Mouse (Mus musculus) hindbrain, embryonic 12.5 days (tissue): ENCODE data around the gene Gm10639. TPM values are rescaled to one million over a fixed set of nuclear protein-coding genes. Genes with fewer than 3 reads are reported as not detected.
"Not testable (repeated sequence)": the region's sequence is repeated elsewhere in the genome, so short reads cannot be mapped to it uniquely, and the experiment has no call there.

Source experiments
- ATAC-seq: fragments of 200-750 bp; cut with Nextera tagmentation; 2 replicates; pipeline ENCODE4 v1.8.0; 2017; ENCODE audit warnings: moderate TSS enrichment; ENCODE audit not compliant: low FRiP score
- H3K27ac ChIP-seq: fragments of 300-500 bp; sonication (generic); 2 replicates; pipeline ENCODE4 v1.5.1; 2016; ENCODE audit warnings: mild to moderate bottlenecking
- H3K27me3 ChIP-seq: fragments of 300-500 bp; sonication (generic); 2 replicates; pipeline ENCODE4 v1.6.1; 2016; ENCODE audit warnings: mild to moderate bottlenecking
- H3K36me3 ChIP-seq: fragments of 300-500 bp; sonication (generic); 2 replicates; pipeline ENCODE4 v1.6.1; 2016; ENCODE audit warnings: mild to moderate bottlenecking
- H3K4me1 ChIP-seq: fragments of 300-500 bp; sonication (generic); 2 replicates; pipeline ENCODE4 v1.6.1; 2016
- H3K4me2 ChIP-seq: fragments of 300-500 bp; sonication (generic); replicated peaks from 2 replicates; pipeline ENCODE4 v1.6.1; 2016; ENCODE audit warnings: mild to moderate bottlenecking
- H3K4me3 ChIP-seq: fragments of 300-500 bp; sonication (generic); 2 replicates; pipeline ENCODE4 v1.5.1; 2016; ENCODE audit warnings: mild to moderate bottlenecking
- H3K9ac ChIP-seq: fragments of 300-500 bp; sonication (generic); 2 replicates; pipeline ENCODE4 v1.6.1; 2016; ENCODE audit warnings: mild to moderate bottlenecking, moderate library complexity
- H3K9me3 ChIP-seq: fragments of 300-500 bp; sonication (generic); replicated peaks from 2 replicates; pipeline ENCODE4 v1.6.1; 2016; ENCODE audit warnings: mild to moderate bottlenecking
- WGBS: fragments of 180-500 bp; shearing (Covaris S2); methylation state at CpG from one replicate; pipeline ENCODE4 v1.1.7; 2016; 5-methylcytosine and 5-hydroxymethylcytosine counted together
- polyA plus RNA-seq: library from polyadenylated mRNA; unstranded; fragments of >200 nt; fragmentation: Nextera tagmentation; extraction: Ambion mirVana; gene quantifications from 2 replicates; pipeline ENCODE4 v1.2.1, GENCODE M21; 2016

Gene Gm10639
- polyA plus RNA-seq: not detected in 2 replicates

GRCm38 (mm10) chr9:78289723-78290122, at the start of gene Gm10639:
Gene Gm10639, plus strand, starts transcription at chr9:78289923.
- 91% methylated on average over 3 of the region's 3 CpGs for WGBS
- not testable (repeated sequence) for H3K9ac ChIP-seq, H3K4me2 ChIP-seq, H3K27ac ChIP-seq, ATAC-seq, H3K4me1 ChIP-seq, H3K4me3 ChIP-seq, H3K27me3 ChIP-seq, H3K36me3 ChIP-seq, H3K9me3 ChIP-seq

GRCm38 (mm10) chr9:78255683-78256470, 33.8 kb upstream of the Gm10639 start:
- H3K9me3 ChIP-seq, H3K9ac ChIP-seq, H3K4me3 ChIP-seq, H3K27me3 ChIP-seq, H3K4me2 ChIP-seq, H3K36me3 ChIP-seq, ATAC-seq, H3K27ac ChIP-seq, H3K4me1 ChIP-seq: not testable (repeated sequence)
- WGBS: 78% methylated on average over 4 of the region's 4 CpGs

GRCm38 (mm10) chr9:78256914-78257313, 32.8 kb upstream of the Gm10639 start, which contains the start of gene Gm3776:
Gene Gm3776, plus strand, starts transcription at chr9:78257129.
- H3K4me2 ChIP-seq, H3K4me1 ChIP-seq, H3K4me3 ChIP-seq, H3K9ac ChIP-seq, H3K27me3 ChIP-seq, H3K36me3 ChIP-seq, H3K9me3 ChIP-seq, H3K27ac ChIP-seq, ATAC-seq: not testable (repeated sequence)
- whole genome bisulfite sequencing: 83% methylated on average over 1 of the region's 3 CpGs

- H3K9ac ChIP-seq, H3K27me3 ChIP-seq, H3K4me1 ChIP-seq, H3K27ac ChIP-seq, H3K9me3 ChIP-seq, H3K4me2 ChIP-seq, H3K4me3 ChIP-seq, H3K36me3 ChIP-seq: not testable (repeated sequence)
- peak; percentile 48 for ATAC-seq
- WGBS: 0% methylated on average over 1 of the region's 6 CpGs
Measured at GRCm38 (mm10) chr9:78259688-78260087, 30.0 kb upstream of the Gm10639 start.

GRCm38 (mm10) chr9:78270945-78271344, 18.8 kb upstream of the Gm10639 start:
- ATAC-seq: not testable (repeated sequence)

GRCm38 (mm10) chr9:78282002-78282711, 7.6 kb upstream of the Gm10639 start:
- 93% methylated on average over 4 of the region's 4 CpGs for WGBS
- H3K9ac ChIP-seq, H3K4me1 ChIP-seq, H3K27me3 ChIP-seq, H3K4me2 ChIP-seq, H3K27ac ChIP-seq, ATAC-seq, H3K4me3 ChIP-seq, H3K9me3 ChIP-seq, H3K36me3 ChIP-seq: not testable (repeated sequence)

More at GRCm38 (mm10) chr9:78270945-78271344, 18.8 kb upstream of the Gm10639 start:
- not testable (repeated sequence) for H3K9ac ChIP-seq, H3K9me3 ChIP-seq, H3K4me1 ChIP-seq, H3K27me3 ChIP-seq, H3K36me3 ChIP-seq, H3K4me2 ChIP-seq, H3K4me3 ChIP-seq, H3K27ac ChIP-seq
- WGBS: 86% methylated on average over 3 of the region's 3 CpGs

- H3K4me2 ChIP-seq, H3K27me3 ChIP-seq, ATAC-seq, H3K9ac ChIP-seq, H3K4me1 ChIP-seq, H3K27ac ChIP-seq, H3K36me3 ChIP-seq, H3K4me3 ChIP-seq, H3K9me3 ChIP-seq: not testable (repeated sequence)
- WGBS: 84% methylated on average over 1 of the region's 1 CpGs
Measured at GRCm38 (mm10) chr9:78289063-78289462, 660 bp upstream of the Gm10639 start.

- not testable (repeated sequence) for ATAC-seq, H3K27ac ChIP-seq, H3K4me1 ChIP-seq, H3K4me3 ChIP-seq, H3K27me3 ChIP-seq, H3K9ac ChIP-seq, H3K36me3 ChIP-seq, H3K4me2 ChIP-seq, H3K9me3 ChIP-seq
- WGBS: 92% methylated on average over 8 of the region's 8 CpGs
Measured at GRCm38 (mm10) chr9:78292462-78292861, 2.7 kb downstream of the Gm10639 start.

- H3K4me1 ChIP-seq, H3K4me2 ChIP-seq, H3K9me3 ChIP-seq, H3K9ac ChIP-seq, H3K4me3 ChIP-seq, ATAC-seq, H3K27ac ChIP-seq, H3K36me3 ChIP-seq, H3K27me3 ChIP-seq: not testable (repeated sequence)
- WGBS: 67% methylated on average over 1 of the region's 1 CpGs
Measured at GRCm38 (mm10) chr9:78293683-78294082, 4.0 kb downstream of the Gm10639 start.

GRCm38 (mm10) chr9:78294781-78295180, 5.1 kb downstream of the Gm10639 start:
- H3K27ac ChIP-seq, ATAC-seq, H3K9me3 ChIP-seq: not testable (repeated sequence)

GRCm38 (mm10) chr9:78296089-78296488, 6.4 kb downstream of the Gm10639 start:
- not testable (repeated sequence) for H3K4me1 ChIP-seq, H3K27ac ChIP-seq, H3K36me3 ChIP-seq, H3K9ac ChIP-seq, H3K9me3 ChIP-seq, H3K27me3 ChIP-seq, ATAC-seq, H3K4me2 ChIP-seq, H3K4me3 ChIP-seq
- WGBS: 13% methylated on average over 6 of the region's 6 CpGs

More at GRCm38 (mm10) chr9:78294781-78295180, 5.1 kb downstream of the Gm10639 start:
- H3K36me3 ChIP-seq, H3K4me3 ChIP-seq, H3K9ac ChIP-seq, H3K4me1 ChIP-seq, H3K27me3 ChIP-seq, H3K4me2 ChIP-seq: not testable (repeated sequence)
- WGBS: 77% methylated on average over 7 of the region's 7 CpGs

GRCm38 (mm10) chr9:78298232-78298631, 8.5 kb downstream of the Gm10639 start:
- Histone ChIP-seq H3K36me3 (no peaks in the 10 kb centered on the region), H3K27ac (no peak overlapping the region), H3K4me2 (no peak overlapping the region), H3K9me3 (no peaks in the 10 kb centered on the region), H3K27me3 (no peaks in the 10 kb centered on the region), H3K9ac (no peak overlapping the region), H3K4me1 (no peaks in the 10 kb centered on the region), H3K4me3 (no peak overlapping the region)
- ATAC-seq: no peak
- WGBS: 79% methylated on average over 1 of the region's 1 CpGs

- H3K9me3 ChIP-seq, H3K27me3 ChIP-seq, H3K4me3 ChIP-seq, H3K4me1 ChIP-seq, H3K36me3 ChIP-seq, ATAC-seq, H3K4me2 ChIP-seq, H3K27ac ChIP-seq, H3K9ac ChIP-seq: not testable (repeated sequence)
- WGBS: 80% methylated on average over 1 of the region's 1 CpGs
Measured at GRCm38 (mm10) chr9:78299143-78299542, 9.4 kb downstream of the Gm10639 start.
